Mouse (Mus musculus) gastrocnemius, postnatal 4 days (tissue): ENCODE results near the gene Marcks. TPM values are rescaled to one million over a fixed set of nuclear protein-coding genes. Genes with fewer than 3 reads are reported as not detected.

Experiments used
- DNase-seq, 2 experiments: peaks; one replicate each; pipeline ENCODE4 v3.0.0; 2021 to 2022; ENCODE audit warnings: low spot score in 2 of 2, mixed read lengths in 2 of 2
- long read RNA-seq, 2 experiments: library from polyadenylated mRNA; stranded (forward); transcript quantifications; one replicate each; pipeline ENCODE4 v2.0.0; 2021
- total RNA-seq, 2 experiments: library from RNA; stranded (reverse); gene quantifications; 2 replicates each; pipeline ENCODE4 v1.2.3; 2021

Gene Marcks
- total RNA-seq, result 100 to 1,000 TPM; 274 to 289 TPM
- long read RNA-seq, experiment 1, full-length matches to known transcripts, result 407 of 635 reads
- long read RNA-seq, experiment 1, partial matches to known transcripts, result 0 of 635 reads
- long read RNA-seq, experiment 1, other reads (novel, unspliced or antisense), result 228 of 635 reads
- long read RNA-seq, experiment 2, full-length matches to known transcripts, result 262 of 482 reads
- long read RNA-seq, experiment 2, partial matches to known transcripts, result 0 of 482 reads
- long read RNA-seq, experiment 2, other reads (novel, unspliced or antisense), result 220 of 482 reads

GRCm38 (mm10) chr10:37138778-37139442 is at the start of gene Marcks:
Gene Marcks (minus strand): TSS chr10:37138920.
- DNase-seq, result peak; percentile 81 to 91

- DNase-seq, result no peak
Measured at GRCm38 (mm10) chr10:37177071-37177470, 38.4 kb upstream of the Marcks start.

GRCm38 (mm10) chr10:37172416-37172950 is 33.8 kb upstream of the Marcks start:
- DNase-seq, result no peak

GRCm38 (mm10) chr10:37171711-37172415 is 33.1 kb upstream of the Marcks start:
- no peak for DNase-seq

GRCm38 (mm10) chr10:37170878-37171277 is 32.2 kb upstream of the Marcks start:
- DNase-seq, result no peak

- DNase-seq, result peak; percentile 62 to 67
Measured at GRCm38 (mm10) chr10:37170466-37170865, 31.7 kb upstream of the Marcks start.

- DNase-seq, result no peak
Measured at GRCm38 (mm10) chr10:37167527-37167926, 28.8 kb upstream of the Marcks start.

GRCm38 (mm10) chr10:37159731-37160130 is 21.0 kb upstream of the Marcks start:
- peak in 1 of 2 experiments; percentile 48 for DNase-seq

GRCm38 (mm10) chr10:37157156-37157555 is 18.4 kb upstream of the Marcks start:
- no peak for DNase-seq

- no peak for DNase-seq
Measured at GRCm38 (mm10) chr10:37155131-37155530, 16.4 kb upstream of the Marcks start.

GRCm38 (mm10) chr10:37151539-37152271 is 13.0 kb upstream of the Marcks start:
- no peak for DNase-seq

GRCm38 (mm10) chr10:37148016-37148415 is 9.3 kb upstream of the Marcks start:
- DNase-seq, result no peak

GRCm38 (mm10) chr10:37145456-37145855 is 6.7 kb upstream of the Marcks start:
- no peak for DNase-seq

GRCm38 (mm10) chr10:37141621-37142020 is 2.9 kb upstream of the Marcks start:
- DNase-seq, result no peak

- peak; percentile 86 to 91 for DNase-seq
Measured at GRCm38 (mm10) chr10:37140736-37141451, 2.2 kb upstream of the Marcks start.

GRCm38 (mm10) chr10:37140166-37140735 is 1.5 kb upstream of the Marcks start:
- DNase-seq, result peak; percentile 35 to 63

- DNase-seq, result peak in 1 of 2 experiments; percentile 58
Measured at GRCm38 (mm10) chr10:37139443-37140165, 884 bp upstream of the Marcks start.

GRCm38 (mm10) chr10:37138311-37138731 is 399 bp downstream of the Marcks start:
- peak; percentile 23 to 35 for DNase-seq
